Mouse (Mus musculus) adrenal gland, postnatal 36 days (tissue): ENCODE measurements around the gene Agt. TPM values are rescaled to one million over a fixed set of nuclear protein-coding genes. Genes with fewer than 3 reads are reported as not detected.

Experiments used
- DNase-seq, 2 experiments: peaks; one replicate each; pipeline ENCODE4 v3.0.0; 2021; ENCODE audit warnings: mixed read lengths in 1 of 2
- total RNA-seq, 2 experiments: library from RNA; stranded (reverse); gene quantifications; 2 replicates each; pipeline ENCODE4 v1.2.3; 2021

The Agt gene
- total RNA-seq, 2 experiments from 2014 or later = 3.7 to 4.0 TPM

DNA sequence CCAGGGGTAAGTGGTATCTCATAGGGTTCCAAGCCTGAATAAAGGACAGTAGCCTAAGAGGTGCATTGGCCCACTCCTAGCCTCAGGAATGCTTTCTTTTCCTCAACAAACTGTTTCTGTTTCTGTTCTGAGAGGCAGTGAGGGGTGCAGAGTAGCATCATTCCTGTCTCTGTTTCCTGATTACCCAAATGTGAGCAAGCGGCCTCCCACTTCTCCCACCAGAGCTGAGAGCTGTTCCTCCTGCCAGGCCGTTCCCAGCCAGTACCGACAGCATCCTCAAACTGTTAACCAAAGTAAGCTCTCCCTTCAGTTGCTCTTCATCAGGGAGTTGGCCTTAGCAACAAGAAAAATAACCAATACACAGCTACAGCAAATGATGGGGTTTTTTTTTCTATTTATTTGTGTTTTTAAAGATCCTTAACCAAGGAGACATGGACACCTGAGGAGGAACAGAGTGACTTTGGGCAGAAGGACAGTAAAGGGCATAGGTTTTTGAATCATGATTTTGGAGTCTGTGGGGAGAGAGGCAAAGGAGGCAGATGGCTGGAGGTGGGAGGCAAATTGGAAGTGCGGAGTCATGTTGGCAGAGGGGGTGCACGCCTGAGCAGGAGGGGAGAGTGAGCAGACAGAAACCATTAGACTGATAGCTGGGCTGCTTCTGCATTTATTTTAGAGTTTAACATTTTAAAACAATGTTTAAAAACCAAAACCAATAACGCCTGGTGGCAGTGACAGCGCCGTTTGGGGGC lies 61.8 kb downstream of the Agt start:
- no peak for DNase-seq

Other genes starting within 250 kb of the Agt start
- 1 to 10 TPM; 3.5 to 4.5 TPM for gene Pgbd5, start 130.0 kb downstream of the Agt start, total RNA-seq
- gene Cog2, start 48.9 kb downstream of the Agt start, total RNA-seq = 10 to 100 TPM; 37.3 to 42.7 TPM
- under 1 TPM in 1 of 2 experiments, not detected in 1; 0.72 TPM for gene Capn9, start 6.4 kb upstream of the Agt start, total RNA-seq
- gene 2310022B05Rik, start 93.7 kb upstream of the Agt start, total RNA-seq = 10 to 100 TPM; 38.9 to 47.8 TPM
- gene Ttc13, start 152.3 kb upstream of the Agt start, total RNA-seq = 10 to 100 TPM; 39.8 to 41.5 TPM
- gene Arv1, start 152.4 kb upstream of the Agt start, total RNA-seq = 1 to 10 TPM; 8.7 to 9.8 TPM
- under 1 TPM; 0.20 to 0.23 TPM for gene Fam89a, start 182.1 kb upstream of the Agt start, total RNA-seq
- 1 to 10 TPM in 1 of 2 experiments, under 1 TPM in 1; 0.86 to 1.0 TPM for gene Trim67, start 223.4 kb upstream of the Agt start, total RNA-seq